Mouse (Mus musculus): ENCODE data around the gene Eng.

Eng gene

DNA sequence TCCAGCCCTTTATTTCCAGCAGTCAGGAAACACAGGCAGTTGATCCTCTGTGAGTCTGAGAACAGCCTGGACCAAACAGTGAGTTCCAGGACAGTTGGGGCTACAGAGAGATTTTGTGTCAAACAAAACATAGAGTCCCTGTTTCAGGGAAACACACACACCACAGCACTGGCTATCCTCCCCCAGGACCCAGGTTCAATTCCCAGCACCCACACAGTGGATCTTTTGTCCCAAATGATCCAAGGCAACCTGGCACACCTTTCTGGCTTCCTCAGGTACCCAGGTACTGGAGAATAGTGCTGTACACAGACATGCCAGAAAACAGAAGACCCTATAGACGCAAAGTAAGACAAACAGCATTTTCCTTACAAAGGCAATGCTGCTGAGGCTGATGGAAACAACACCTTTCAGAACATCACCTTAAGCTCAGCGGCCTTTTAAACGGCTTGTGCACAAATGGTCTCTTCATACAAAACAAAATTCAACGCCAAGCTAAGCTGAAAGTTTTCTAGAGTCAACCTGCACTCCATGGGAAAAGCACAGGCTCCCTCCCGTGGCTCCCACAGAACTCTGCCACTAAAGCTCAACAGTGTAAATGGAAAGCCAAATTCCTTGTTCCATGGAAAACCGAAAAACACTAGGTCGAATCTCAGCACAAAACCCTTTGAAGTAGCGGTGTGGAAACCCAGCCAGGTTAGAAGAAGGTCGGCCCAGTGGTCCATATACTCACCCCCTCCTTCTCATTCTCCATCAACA is 65.1 kb downstream of the Eng start:
- peak; percentile 46 for DNase-seq (ENCODE audit: low spot score)

DNA sequence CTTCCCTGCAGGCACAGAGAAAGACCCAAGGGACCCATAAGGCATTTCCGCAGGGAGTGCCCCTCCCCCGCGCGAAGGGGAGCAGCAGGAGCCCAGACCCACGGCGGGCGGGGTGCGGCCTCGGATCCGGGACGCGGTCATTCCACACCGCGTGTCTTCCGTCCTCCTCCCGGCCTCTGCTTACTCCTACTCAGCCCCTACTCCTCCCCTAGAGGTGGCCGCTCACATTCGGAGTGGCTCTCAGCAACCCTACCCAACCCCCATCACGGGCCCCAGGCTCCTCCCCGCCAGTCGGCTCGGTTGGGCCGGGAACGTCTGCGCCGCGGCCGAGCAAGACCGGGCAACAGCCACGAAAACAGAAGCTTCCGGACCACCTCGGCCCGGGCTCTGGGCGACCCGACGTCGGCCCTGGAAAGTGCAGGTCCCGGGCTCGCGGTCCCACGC is 65.7 kb downstream of the Eng start:
- DNase-seq (ENCODE audit: low spot score), result peak; percentile 81

DNA sequence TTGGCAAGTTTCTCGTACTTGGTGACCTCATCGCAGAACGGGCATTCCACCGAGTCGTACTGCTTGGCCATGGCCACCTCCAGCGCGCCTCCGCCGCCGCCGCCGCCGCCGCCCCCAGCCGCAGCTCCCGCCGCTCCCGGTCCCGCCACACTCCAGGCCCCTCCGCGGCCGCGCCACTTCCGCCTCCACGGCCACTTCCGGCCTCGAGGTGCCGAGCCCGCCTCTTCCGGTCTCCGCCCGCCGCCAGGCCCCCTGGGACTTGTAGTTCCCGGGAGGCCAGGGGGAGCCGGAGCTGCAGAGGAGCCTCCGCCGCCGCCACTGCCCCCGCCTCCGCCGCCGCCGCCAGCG is 66.2 kb downstream of the Eng start:
- peak; percentile 92 for DNase-seq (ENCODE audit: low spot score)

DNA sequence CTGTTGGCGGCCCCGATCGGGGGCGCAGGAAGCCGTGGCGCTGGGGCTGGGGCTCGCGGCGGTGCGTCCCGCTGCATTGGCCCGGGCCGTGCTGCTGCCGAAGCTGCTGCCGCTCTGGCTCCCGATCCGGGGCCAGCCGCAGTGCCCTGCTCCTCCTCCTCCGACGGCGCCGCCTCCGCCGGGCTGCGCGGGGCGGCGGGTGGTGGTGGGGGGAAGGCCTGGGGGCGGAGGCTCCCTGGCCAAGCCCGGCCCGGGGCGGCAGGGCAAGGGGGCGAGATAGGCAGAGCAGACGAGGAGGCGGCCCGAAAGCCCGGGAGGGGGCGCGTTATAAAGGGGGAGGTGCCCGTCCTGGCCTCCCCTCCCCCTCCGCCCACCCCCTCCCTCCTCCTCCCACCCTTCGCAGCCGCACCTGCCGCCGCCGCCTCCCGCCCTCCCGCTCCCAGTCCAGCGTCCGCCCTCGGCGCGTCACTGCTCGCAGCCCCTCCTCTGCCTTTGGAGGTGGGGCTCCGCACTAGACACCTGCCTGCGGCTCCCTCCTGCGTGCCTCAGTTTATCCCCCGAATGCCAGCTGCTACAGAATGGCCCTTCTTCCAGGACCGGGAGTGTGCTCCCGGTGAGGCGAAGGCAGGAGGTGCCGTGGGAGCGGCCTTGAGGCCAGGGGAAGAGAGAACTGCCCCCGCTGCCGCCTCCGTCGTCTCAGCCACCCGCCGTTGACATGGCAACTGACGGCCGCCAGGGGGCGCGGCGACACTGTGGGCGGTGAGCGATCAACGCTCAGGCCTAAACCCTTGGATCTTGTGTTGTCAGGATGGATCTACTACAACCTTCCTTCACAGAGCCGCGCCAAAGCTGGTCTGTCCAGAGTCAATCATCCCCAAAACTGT is 66.8 kb downstream of the Eng start, which contains the start of gene Cdk9:
Gene Cdk9, minus strand, starts transcription at position 143 of the 884 bp plus-strand sequence.
- DNase-seq (ENCODE audit: low spot score), result peak; percentile 93

DNA sequence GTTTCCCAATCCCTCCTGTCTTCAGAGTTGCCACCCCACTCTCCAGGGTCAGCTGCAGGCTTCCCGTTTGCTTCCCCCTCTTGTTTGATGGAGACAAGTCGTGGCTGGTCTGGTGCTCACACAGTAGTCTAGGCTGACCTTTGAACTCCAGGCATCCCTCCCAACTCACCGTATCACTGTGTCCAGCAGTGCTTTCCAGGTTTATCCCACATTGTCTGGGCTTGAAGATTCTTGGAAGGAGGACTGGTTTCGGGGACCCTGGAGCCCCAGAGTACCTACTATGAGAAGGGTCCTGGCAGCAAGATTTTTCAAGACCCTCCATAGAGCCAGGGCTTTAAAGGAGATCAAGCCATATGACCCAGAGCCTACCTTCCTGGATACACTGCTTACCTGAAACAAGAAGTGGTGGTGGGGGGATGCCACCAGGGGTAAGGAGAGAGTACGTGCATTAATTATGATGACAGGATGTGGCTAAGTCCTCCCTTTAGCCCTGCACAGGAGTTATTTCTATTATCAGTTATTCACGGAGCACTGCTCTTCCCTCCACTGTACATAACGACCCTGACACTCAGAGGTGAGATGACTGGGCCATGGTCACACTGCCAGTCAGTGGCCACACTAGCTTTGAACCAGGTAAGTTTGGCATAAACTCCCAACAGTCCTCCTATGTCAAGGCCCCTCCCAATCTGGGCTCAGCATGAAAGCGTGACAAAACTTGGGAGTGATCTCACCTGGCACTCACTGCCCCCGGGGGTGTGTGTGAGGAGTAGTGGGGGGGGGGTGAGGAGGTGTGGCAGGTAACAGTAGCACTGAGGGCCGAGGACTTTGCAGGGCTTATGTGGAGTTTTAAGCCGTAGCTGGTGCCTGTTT is 68.0 kb downstream of the Eng start:
- DNase-seq (ENCODE audit: low spot score), result no peak

DNA sequence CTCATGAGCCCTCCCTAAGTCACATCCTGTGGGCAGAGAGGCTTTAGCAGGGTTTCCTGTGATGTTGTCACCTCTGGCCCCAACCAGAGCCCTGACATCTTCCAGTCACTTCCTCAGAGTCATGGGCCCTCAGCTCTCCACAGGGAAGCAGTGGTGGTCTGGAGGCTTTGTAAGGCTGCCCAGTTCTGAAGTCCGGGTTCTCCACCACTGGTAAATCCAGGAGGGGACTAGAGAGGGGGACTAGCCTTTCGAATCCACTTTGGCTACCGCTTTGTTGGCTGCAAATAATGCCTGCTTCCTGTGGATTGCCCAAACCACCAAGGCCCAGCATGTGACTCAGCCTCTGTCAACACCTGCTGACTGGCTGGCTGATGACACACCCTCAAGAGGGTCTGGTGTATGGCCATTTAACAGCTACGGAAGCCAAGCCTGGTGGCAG is 68.6 kb downstream of the Eng start:
- peak; percentile 53 for DNase-seq (ENCODE audit: low spot score)

DNA sequence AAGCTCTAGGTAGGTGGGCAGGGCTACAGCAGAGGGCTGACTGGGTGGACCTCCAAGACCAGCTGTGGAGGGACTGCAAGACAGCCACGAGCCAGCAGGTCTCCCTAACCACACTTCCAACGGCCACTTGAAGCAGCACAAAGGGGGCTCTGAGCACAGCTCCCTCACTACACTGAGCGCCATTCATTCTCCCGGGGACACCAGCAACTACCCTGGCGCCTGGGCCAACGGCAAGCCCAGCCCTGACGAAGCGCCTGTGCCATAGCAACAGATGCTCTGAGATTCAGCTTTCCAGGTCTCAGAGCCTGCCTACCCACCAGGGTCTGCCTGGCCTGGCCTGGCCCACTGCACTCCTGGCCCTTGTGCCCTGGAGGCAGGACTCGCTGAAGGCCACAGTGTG is 72.4 kb downstream of the Eng start:
- no peak for DNase-seq (ENCODE audit: low spot score)

DNA sequence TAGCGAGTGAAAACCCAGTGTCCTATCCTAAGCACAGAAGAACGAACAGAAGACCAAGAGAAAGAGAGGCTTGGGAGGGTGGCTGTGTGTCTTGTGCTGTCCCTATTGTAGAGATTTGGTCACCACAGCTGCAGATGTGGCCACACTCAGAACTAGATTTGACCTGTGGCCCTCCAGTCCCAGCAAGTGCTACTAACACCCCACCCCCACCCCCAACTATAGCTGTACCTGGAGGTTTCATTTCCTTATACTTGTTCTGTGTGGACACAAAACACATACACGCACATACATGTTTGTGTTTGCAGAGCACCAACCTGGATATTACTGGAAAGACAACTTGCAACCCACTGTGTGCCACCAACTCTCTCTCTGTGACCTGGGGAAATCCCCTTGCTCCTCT is 73.7 kb downstream of the Eng start:
- DNase-seq (ENCODE audit: low spot score), result no peak

DNA sequence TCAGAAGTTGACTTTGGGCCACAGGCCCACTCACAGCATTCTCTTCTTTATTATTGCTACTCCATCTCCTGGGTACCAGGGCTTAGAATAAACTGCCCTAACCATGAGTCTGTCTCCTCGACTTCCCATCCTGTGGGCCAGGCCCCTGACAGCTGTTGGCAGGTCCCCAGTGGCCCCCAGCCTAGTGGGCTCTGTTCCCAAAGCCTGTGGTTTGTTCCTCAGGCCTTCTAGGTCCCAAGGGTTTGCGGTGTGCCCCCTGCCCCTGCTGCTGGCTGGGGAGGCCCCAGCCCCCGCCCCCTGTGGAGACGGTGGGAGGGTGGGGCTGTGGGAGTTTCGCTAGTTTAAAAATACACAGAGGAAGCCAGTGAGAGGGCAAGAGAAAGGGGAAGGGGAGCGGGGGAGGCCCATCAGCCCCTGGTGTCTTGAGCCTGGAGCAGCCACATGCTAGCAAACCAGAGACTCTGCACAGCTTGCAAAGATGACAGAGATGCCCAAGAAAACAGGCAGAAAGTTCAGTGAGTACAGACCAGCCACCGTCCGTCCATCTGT is 74.4 kb downstream of the Eng start, which contains the start of gene Sh2d3c:
Gene Sh2d3c, plus strand, starts transcription at position 375 of the 549 bp plus-strand sequence.
- peak; percentile 64 for DNase-seq (ENCODE audit: low spot score)

DNA sequence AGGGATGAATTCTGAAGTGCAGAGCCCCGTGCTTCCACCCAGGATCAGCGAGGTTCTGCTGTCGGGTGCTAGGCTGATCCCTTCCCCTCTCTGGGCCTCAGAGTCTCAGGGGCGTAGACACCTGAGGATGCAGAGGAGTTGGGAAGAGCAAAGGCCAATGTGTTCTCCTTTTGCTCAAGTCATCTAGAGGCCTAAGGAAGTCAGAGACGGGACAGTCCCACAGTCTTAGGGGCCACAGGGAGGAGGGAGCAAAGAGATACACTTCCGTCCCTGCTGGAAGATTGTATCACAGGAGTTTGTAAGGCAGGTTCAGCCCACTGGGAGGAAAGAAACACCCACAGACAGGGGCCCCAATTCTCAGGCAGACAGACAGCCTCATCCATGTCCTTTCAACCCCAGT is 75.7 kb downstream of the Eng start:
- no peak for DNase-seq (ENCODE audit: low spot score)

DNA sequence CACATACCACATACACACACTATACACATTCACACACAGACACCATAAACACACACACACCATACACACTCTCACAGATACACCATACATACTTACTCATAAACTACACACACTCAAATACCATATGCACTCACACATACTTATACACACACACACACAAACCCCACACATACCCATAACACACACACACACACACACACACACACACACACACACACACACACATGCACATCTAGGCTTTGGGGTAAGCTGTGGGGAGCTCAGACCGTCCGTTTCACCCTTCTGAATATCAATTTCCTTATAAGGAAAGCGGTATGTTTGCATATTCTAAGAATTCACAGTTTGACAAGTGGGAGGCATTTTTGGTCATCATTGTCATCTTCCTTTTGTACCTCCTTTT is 76.2 kb downstream of the Eng start:
- no peak for DNase-seq (ENCODE audit: low spot score)

DNA sequence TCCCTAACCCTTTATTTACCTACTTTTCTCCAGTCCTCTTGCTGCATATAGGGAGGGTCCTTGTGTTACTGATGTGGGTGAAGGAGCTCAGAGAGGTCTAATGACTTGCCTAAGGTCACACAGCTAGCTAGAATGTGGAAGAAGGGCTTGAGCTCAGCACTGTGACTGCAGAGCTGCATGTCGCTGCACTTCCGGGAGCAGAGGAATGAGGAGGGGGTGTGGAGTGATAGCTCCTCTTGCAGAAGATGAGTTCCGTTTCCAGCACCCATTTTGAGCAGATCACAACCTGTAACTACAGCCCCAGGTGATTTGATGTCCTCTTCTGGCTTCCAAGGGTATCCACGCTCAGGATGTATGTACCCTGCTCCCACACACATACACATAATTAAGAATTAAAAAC is 77.8 kb downstream of the Eng start:
- no peak for DNase-seq (ENCODE audit: low spot score)

DNA sequence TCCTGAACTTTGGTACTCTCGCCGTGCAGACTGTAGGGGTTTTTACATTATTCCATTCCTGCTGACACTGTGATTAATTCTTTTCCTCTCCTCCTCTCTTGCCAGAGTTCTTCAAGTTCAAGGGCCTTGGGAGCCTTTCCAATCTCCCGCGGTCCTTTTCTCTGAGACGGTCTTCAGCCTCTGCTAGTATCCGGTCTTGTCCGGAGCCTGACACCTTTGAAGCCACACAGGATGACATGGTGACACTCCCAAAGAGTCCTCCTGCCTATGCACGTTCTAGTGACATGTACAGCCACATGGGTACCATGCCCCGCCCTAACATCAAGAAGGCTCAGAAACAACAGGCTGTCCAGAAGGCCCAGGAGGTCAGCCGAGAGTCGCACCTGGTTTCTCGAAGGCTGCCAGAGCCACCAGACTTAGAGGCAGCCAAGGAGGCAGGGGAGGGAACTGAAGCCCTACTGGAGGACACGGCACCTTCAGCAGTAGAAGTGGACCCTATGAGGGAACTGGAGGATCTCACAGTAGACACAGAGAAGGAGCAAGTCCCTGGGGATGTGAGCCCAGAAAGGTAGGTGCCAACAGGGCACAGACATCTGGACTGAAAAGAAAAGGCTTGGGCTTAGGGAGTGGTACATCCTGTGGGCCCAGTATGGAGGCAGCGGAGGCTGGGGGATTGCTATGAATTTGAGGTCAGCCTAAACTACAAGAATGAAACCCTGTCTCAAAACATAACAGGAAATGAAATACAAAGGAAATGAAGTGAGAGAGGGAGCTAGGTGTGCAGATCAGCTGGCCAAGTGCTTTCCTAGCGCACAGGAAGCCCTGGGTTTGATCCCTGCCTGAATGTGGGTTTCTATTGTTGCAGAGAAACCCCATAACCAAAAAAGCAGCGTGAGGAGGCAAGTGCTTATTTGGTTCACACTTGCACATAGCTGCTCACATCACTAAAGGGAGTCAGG is 78.7 kb downstream of the Eng start:
- no peak for DNase-seq (ENCODE audit: low spot score)

DNA sequence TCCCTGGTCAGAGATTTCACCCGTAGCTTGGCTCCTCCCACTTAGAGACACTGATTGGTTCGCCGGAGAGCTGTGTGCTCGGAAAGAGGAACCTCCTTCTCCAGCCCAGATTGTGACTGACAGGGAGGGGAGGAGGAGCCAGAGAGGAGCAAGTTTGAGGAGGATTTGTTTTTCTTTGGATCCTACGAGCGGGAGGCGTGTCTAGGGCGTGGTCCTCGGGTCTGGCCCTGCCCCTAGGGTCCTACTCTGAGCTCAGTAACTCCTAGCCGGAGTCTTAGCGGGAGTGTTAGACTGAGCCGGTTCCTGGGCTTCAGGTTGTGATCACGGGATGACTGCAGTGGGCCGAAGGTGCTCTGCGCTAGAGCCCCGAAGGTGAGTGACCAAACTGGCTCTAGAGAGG is 81.0 kb downstream of the Eng start:
- DNase-seq (ENCODE audit: low spot score), result peak; percentile 80

DNA sequence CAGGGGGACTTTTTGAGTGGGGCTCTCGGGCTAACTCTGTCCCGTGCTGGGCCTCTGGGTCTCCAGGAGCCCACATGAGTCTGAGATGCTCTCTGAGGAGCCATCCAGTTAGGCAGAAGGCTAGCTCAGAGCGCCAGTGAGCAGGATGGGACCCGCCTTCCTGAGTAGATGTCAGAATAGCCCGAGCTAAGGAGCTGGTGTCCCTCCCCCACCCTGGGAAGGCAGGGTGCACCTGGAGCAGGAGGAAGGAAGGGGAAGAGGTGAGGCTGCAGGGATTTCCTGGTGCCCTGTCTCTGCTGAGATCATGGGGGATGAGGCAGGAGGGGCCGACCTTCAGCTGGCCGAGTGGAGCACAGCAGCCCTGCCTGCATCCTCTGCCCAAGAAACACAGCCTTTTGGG is 82.1 kb downstream of the Eng start:
- DNase-seq (ENCODE audit: low spot score), result no peak

DNA sequence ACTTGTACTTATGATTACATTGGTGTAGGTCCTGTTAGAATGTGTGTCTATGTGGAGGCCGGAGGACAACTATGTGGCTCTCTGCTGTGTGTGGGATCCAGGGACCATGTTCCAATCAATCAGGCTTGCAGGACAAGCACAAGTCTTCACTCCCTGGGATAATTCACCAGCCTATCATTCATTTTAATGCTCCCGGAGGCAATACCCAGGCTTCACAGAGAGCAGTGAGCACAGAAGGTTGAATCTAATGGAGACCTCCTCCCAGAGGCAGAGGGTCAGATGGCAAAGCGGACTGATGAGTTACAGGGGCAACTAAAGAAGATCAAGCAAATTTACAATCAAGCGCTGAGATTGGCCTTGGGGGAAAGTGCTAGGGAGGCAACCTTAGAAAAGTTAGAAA is 83.2 kb downstream of the Eng start:
- DNase-seq (ENCODE audit: low spot score), result no peak

DNA sequence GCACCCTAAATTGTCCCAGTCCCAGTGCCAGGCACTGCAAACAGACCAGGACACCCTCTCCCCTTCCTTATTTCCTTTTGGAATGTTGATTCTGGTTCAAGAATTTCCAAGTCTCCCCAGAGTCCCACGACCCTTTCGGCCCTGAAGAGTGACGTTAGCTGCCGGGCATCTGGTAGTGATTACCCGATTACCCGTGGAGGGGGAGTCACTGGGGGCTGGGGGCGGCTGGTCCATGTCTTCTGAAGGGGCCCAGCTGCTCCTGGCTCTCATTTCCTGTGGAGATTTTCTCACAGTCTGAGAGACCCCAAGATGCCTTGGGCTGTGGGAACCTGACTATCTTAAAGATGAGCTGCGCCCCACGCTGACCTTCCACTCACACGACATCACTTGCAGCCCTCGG is 84.5 kb downstream of the Eng start:
- no peak for DNase-seq (ENCODE audit: low spot score)

DNA sequence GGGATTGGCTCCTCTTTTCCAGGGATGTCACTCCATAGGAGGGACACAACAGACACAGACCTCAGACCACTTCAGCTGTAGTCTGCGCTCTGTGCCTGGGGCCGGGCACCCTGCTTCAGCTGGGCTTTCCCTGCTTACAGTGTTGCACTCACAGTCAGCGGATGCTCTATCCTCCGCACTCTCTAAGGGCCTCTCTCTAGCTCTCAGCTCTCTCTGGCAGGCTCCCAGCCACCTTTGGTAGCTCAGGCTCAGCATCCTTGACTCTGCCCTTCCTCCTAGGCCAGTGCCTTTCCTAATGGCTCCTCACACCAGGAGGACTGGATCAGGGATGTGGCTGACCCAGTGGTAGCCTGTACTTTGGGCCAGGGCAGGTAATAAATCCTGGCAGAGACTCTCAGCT is 85.5 kb downstream of the Eng start:
- no peak for DNase-seq (ENCODE audit: low spot score)

Data from adipocyte (in vitro differentiated cells).